Mouse (Mus musculus) megakaryocyte, embryonic 14.5 days (primary cell): ENCODE measurements at regions not wholly inside any gene's neighbourhood (a gene's known extent, or its start where the extent isn't known, plus 50 kb on each side); places are given as distances from the start of the nearest gene placed in this dataset.
A peak's percentile ranks its signal among the peaks of the same experiment; 100 is the strongest.

Experiments
- H3K27me3 ChIP-seq: replicated peaks from 2 replicates; pipeline ENCODE3; 2012; ENCODE audit warnings: inconsistent platforms
- H3K36me3 ChIP-seq: replicated peaks from 2 replicates; pipeline ENCODE3; 2012; ENCODE audit warnings: low read length, inconsistent platforms, mixed read lengths
- H3K4me1 ChIP-seq: 2 replicates; pipeline ENCODE4 v1.6.1; 2012; ENCODE audit warnings: inconsistent platforms
- H3K4me3 ChIP-seq: replicated peaks from 2 replicates; pipeline ENCODE3; 2012; ENCODE audit warnings: moderate library complexity, mild to moderate bottlenecking, inconsistent platforms
- H3K9me3 ChIP-seq: 2 replicates; pipeline ENCODE4 v1.6.1; 2012; ENCODE audit warnings: inconsistent platforms
- FLI1 ChIP-seq: IDR thresholded peaks from 2 replicates; pipeline ENCODE4 v1.6.1; 2012; ENCODE audit warnings: low read length, inconsistent platforms, mixed read lengths
- GATA1 ChIP-seq: IDR thresholded peaks from 3 replicates; pipeline ENCODE4 v1.6.1; 2012; ENCODE audit warnings: mixed read lengths, low read length, inconsistent platforms, borderline replicate concordance

- Histone ChIP-seq H3K4me3 (no peak overlapping the region), H3K36me3 (no peaks in the 10 kb centered on the region), H3K4me1 (no peaks in the 10 kb centered on the region), H3K27me3 (no peaks in the 10 kb centered on the region), H3K9me3 (no peaks in the 10 kb centered on the region)
- no peak for TF ChIP-seq FLI1
- TF ChIP-seq GATA1: no peak
Measured at GRCm38 (mm10) chr6:6730259-6730658, 132.9 kb upstream of the Dlx6 start.

- H3K4me1 ChIP-seq: no peaks in the 10 kb centered on the region
- H3K36me3 ChIP-seq: no peaks in the 10 kb centered on the region
- no peak overlapping the region for H3K4me3 ChIP-seq
- no peaks in the 10 kb centered on the region for H3K27me3 ChIP-seq
- TF ChIP-seq FLI1: no peak
- no peak for TF ChIP-seq GATA1
- no peaks in the 10 kb centered on the region for H3K9me3 ChIP-seq
Measured at GRCm38 (mm10) chr6:6745394-6745793, 117.7 kb upstream of the Dlx6 start.

- TF ChIP-seq FLI1 (no peak), GATA1 (no peak)
- no peaks in the 10 kb centered on the region for H3K27me3 ChIP-seq
- no peak overlapping the region for H3K4me3 ChIP-seq
- H3K4me1 ChIP-seq: no peaks in the 10 kb centered on the region
- H3K9me3 ChIP-seq: no peaks in the 10 kb centered on the region
- H3K36me3 ChIP-seq: no peaks in the 10 kb centered on the region
Measured at GRCm38 (mm10) chr6:6779157-6779556, 84.0 kb upstream of the Dlx6 start.

- H3K4me1 ChIP-seq: no peaks in the 10 kb centered on the region
- no peaks in the 10 kb centered on the region for H3K9me3 ChIP-seq
- no peaks in the 10 kb centered on the region for H3K27me3 ChIP-seq
- H3K36me3 ChIP-seq: no peaks in the 10 kb centered on the region
- no peak overlapping the region for H3K4me3 ChIP-seq
- TF ChIP-seq GATA1 (no peak), FLI1 (no peak)
Measured at GRCm38 (mm10) chr6:6781556-6781955, 81.6 kb upstream of the Dlx6 start.

- H3K27me3 ChIP-seq: no peaks in the 10 kb centered on the region
- H3K4me1 ChIP-seq: no peaks in the 10 kb centered on the region
- H3K4me3 ChIP-seq: no peak overlapping the region
- H3K36me3 ChIP-seq: no peaks in the 10 kb centered on the region
- no peak for TF ChIP-seq GATA1
- H3K9me3 ChIP-seq: no peaks in the 10 kb centered on the region
Measured at GRCm38 (mm10) chr6:6785939-6786490, 77.1 kb upstream of the Dlx6 start.

- H3K4me1 ChIP-seq: no peaks in the 10 kb centered on the region
- no peaks in the 10 kb centered on the region for H3K27me3 ChIP-seq
- no peak for TF ChIP-seq FLI1
- no peak overlapping the region for H3K4me3 ChIP-seq
- no peaks in the 10 kb centered on the region for H3K9me3 ChIP-seq
- no peaks in the 10 kb centered on the region for H3K36me3 ChIP-seq
Measured at GRCm38 (mm10) chr6:6787490-6787889, 75.6 kb upstream of the Dlx6 start.

- Histone ChIP-seq H3K4me1 (no peaks in the 10 kb centered on the region), H3K27me3 (no peaks in the 10 kb centered on the region), H3K9me3 (no peaks in the 10 kb centered on the region), H3K36me3 (no peaks in the 10 kb centered on the region), H3K4me3 (no peak overlapping the region)
- TF ChIP-seq GATA1: no peak
- TF ChIP-seq FLI1: no peak
Measured at GRCm38 (mm10) chr6:6794320-6795018, 68.7 kb upstream of the Dlx6 start.

- Histone ChIP-seq H3K36me3 (no peaks in the 10 kb centered on the region), H3K9me3 (no peaks in the 10 kb centered on the region), H3K4me3 (peak overlapping the region; percentile 62), H3K4me1 (no peaks in the 10 kb centered on the region), H3K27me3 (no peaks in the 10 kb centered on the region)
- TF ChIP-seq FLI1 (no peak), GATA1 (no peak; the same call in 2 of the 3 replicates)
Measured at GRCm38 (mm10) chr6:6800377-6800776, 62.8 kb upstream of the Dlx6 start.

GRCm38 (mm10) chr6:6801563-6802259 is 61.4 kb upstream of the Dlx6 start:
- H3K4me3 ChIP-seq: no peak overlapping the region
- no peaks in the 10 kb centered on the region for H3K27me3 ChIP-seq

More at GRCm38 (mm10) chr6:6801563-6802259, 61.4 kb upstream of the Dlx6 start:
- Histone ChIP-seq H3K9me3 (no peaks in the 10 kb centered on the region), H3K4me1 (no peaks in the 10 kb centered on the region), H3K36me3 (no peaks in the 10 kb centered on the region)
- TF ChIP-seq GATA1: no peak
- no peak for TF ChIP-seq FLI1
